Mouse (Mus musculus) midbrain, embryonic 11.5 days (tissue): ENCODE measurements at regions not wholly inside any gene's neighbourhood (a gene's known extent, or its start where the extent isn't known, plus 50 kb on each side); places are given as distances from the start of the nearest gene placed in this dataset.

Experiments
- ATAC-seq: fragments of 200-750 bp; cut with Nextera tagmentation; 2 replicates; pipeline ENCODE4 v1.8.0; 2017; ENCODE audit warnings: moderate TSS enrichment, moderate library complexity; ENCODE audit not compliant: low FRiP score
- DNase-seq: peaks from one replicate; pipeline ENCODE4 v3.0.0; 2015; ENCODE audit warnings: low spot score; ENCODE audit errors: missing footprints
- H3K27ac ChIP-seq: fragments of 300-500 bp; sonication (generic); 2 replicates; pipeline ENCODE4 v1.5.1; 2014; ENCODE audit warnings: low read depth, low read length
- H3K27me3 ChIP-seq: fragments of 300-500 bp; sonication (generic); 2 replicates; pipeline ENCODE4 v1.6.1; 2014; ENCODE audit warnings: mild to moderate bottlenecking, low read length, moderate library complexity, mixed read lengths; ENCODE audit not compliant: control insufficient read depth, insufficient read depth
- H3K36me3 ChIP-seq: fragments of 300-500 bp; sonication (generic); 2 replicates; pipeline ENCODE4 v1.6.1; 2014; ENCODE audit warnings: mild to moderate bottlenecking, low read length, moderate library complexity, mixed read lengths; ENCODE audit not compliant: control insufficient read depth, insufficient read depth
- H3K4me1 ChIP-seq: fragments of 300-500 bp; sonication (generic); 2 replicates; pipeline ENCODE4 v1.6.1; 2014; ENCODE audit warnings: low read length; ENCODE audit not compliant: control insufficient read depth, insufficient read depth
- H3K4me2 ChIP-seq: fragments of 300-500 bp; sonication (generic); 2 replicates; pipeline ENCODE4 v1.6.1; 2014; ENCODE audit warnings: mild to moderate bottlenecking, moderate library complexity
- H3K4me3 ChIP-seq: fragments of 300-500 bp; sonication (generic); 2 replicates; pipeline ENCODE4 v1.5.1; 2014; ENCODE audit warnings: low read depth, low read length
- H3K9ac ChIP-seq: fragments of 300-500 bp; sonication (generic); 2 replicates; pipeline ENCODE4 v1.6.1; 2014; ENCODE audit warnings: low read length
- H3K9me3 ChIP-seq: fragments of 300-500 bp; sonication (generic); 2 replicates; pipeline ENCODE4 v1.6.1; 2016; ENCODE audit warnings: low read length; ENCODE audit not compliant: control insufficient read depth
- WGBS: fragments of 180-500 bp; shearing (Covaris S2); extraction: QIAGEN DNeasy Blood & Tissue Kit; methylation state at CpG from one replicate; pipeline ENCODE4 v1.1.7; 2014; 5-methylcytosine and 5-hydroxymethylcytosine counted together

DNA sequence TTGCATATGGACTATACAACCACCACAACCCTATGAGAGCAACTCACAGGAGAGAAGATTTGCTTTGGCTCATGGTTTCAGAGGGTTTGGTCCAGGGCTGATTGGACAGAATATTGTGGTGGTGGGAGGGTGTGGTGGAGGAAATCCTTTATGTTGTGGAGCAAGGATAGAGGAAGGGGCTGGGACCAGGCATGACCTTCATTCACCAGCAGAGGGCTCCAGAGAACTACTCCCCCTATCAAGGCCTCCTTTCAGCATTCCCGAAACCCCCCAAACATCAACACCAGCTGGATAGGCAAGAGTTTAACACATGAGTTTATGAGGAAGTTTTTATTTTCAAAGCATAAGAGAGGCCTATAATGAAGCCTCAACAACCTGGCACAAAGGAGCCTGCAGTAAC lies 76.7 kb upstream of the Slc35f3 start:
- no peak for DNase-seq
- no peak overlapping the region for H3K4me3 ChIP-seq
- no peak overlapping the region for H3K27ac ChIP-seq
- WGBS: 69% methylated on average over 1 of the region's 1 CpGs
- H3K4me1 ChIP-seq: no peaks in the 10 kb centered on the region
- no peak for ATAC-seq
- H3K36me3 ChIP-seq: no peaks in the 10 kb centered on the region
- H3K4me2 ChIP-seq: no peak overlapping the region
- no peaks in the 10 kb centered on the region for H3K27me3 ChIP-seq
- no peak overlapping the region for H3K9ac ChIP-seq
- no peaks in the 10 kb centered on the region; the same call in 1 of the 2 replicates for H3K9me3 ChIP-seq

DNA sequence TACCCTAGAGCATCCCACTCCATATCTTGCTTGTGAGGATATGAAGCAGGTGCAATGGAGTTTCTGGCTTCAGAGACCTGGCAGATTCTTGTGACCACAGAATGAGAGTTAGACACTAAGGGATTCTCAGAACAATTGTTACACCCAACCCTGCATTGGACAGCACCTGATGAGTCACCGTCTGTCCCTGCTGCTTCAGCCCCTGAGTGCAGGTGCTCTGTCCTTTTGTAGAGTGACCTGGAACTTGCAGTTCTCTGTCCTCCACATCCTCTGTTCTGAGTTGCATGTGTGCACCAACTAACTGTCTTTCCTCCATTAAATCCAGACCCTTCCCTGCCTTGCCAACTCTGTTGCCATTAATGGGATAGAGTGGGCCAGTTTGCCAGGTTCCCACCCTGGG lies 66.6 kb upstream of the Slc35f3 start:
- H3K27me3 ChIP-seq: no peaks in the 10 kb centered on the region
- DNase-seq: no peak
- ATAC-seq: no peak
- no peaks in the 10 kb centered on the region for H3K9me3 ChIP-seq
- no peak overlapping the region for H3K4me3 ChIP-seq
- H3K27ac ChIP-seq: no peak overlapping the region
- WGBS: 96% methylated on average over 1 of the region's 1 CpGs
- H3K4me1 ChIP-seq: peaks cover 6% of the 10 kb centered on the region; the same call in 1 of the 2 replicates
- no peak overlapping the region for H3K4me2 ChIP-seq
- no peak overlapping the region for H3K9ac ChIP-seq
- H3K36me3 ChIP-seq: no peaks in the 10 kb centered on the region

DNA sequence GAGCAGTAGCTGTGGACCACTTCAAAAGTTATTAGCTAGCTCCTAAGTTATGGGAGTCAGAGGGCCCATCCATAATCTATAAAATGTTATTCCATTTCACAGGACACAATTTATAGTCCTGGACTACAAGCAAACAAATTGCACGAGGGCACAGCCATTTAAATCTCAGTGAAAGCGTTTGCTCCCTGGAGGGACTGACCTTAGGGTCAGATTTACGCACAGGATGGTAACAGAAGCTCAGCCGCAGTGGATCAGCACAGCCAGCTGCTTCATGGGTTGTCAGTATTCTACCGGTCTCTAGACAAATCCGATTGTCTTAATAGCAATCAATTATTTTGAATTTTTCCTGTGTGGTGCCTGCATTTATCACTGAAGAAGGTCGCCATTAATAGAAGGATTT lies 65.8 kb upstream of the Slc35f3 start:
- Histone ChIP-seq H3K27me3 (no peaks in the 10 kb centered on the region), H3K9me3 (no peaks in the 10 kb centered on the region), H3K27ac (no peak overlapping the region), H3K36me3 (no peaks in the 10 kb centered on the region), H3K4me1 (peaks cover 6% of the 10 kb centered on the region; the same call in 1 of the 2 replicates), H3K4me2 (no peak overlapping the region), H3K9ac (no peak overlapping the region), H3K4me3 (no peak overlapping the region)
- WGBS: 36% methylated on average over 7 of the region's 7 CpGs
- no peak for DNase-seq
- no peak for ATAC-seq

DNA sequence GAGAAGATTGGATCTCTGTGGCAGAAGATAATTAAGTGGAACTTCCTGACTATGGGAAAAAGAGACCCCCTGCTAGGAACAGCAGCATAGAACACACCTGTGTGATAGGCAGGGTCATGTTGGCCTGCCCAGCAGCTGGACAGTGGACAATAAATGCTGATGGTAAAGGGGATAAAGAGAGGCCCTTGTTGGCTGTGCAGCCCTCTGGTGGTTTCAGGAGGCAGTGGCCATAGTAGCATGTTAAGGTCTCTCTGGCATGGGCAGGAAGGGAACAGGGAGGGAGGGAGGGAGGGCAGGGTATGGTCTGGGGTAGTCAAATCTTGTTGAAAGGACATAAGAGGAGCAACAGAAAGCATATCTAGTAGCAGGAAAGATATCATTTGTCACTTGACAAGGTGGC lies 58.7 kb upstream of the Slc35f3 start:
- no peak overlapping the region for H3K4me2 ChIP-seq
- H3K27ac ChIP-seq: no peak overlapping the region
- H3K9me3 ChIP-seq: no peaks in the 10 kb centered on the region
- DNase-seq: no peak
- H3K9ac ChIP-seq: no peak overlapping the region
- no peaks in the 10 kb centered on the region for H3K4me1 ChIP-seq
- no peaks in the 10 kb centered on the region for H3K27me3 ChIP-seq
- H3K4me3 ChIP-seq: no peak overlapping the region
- no peaks in the 10 kb centered on the region for H3K36me3 ChIP-seq
- no peak for ATAC-seq

DNA sequence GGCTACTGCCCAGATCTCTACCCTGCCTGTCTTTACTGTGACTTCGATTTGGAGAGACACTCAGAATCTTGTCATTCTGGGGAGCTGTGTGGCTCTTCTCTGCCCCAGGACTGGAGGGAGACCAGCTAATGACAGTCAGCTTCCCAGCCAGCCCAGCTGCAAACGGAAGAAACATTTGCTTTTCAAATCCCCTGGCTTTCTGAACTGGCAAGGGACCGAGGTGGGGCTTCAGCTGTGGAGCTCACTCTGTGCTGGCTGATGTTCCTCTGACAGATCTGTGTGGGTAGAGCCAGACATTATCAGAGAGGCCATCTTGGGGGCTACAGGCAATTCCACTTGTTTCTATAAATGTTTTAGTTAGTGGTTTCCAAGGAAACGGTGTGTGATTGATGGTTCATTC lies 54.0 kb upstream of the Slc35f3 start:
- ATAC-seq (no peak), DNase-seq (no peak)
- Histone ChIP-seq H3K36me3 (no peaks in the 10 kb centered on the region), H3K4me1 (no peaks in the 10 kb centered on the region), H3K27ac (no peak overlapping the region), H3K27me3 (no peaks in the 10 kb centered on the region), H3K4me2 (no peak overlapping the region), H3K9me3 (no peaks in the 10 kb centered on the region), H3K9ac (no peak overlapping the region), H3K4me3 (no peak overlapping the region)
- 62% methylated on average over 4 of the region's 4 CpGs for WGBS
